Mouse (Mus musculus) ovary, postnatal 36 days (tissue): ENCODE measurements around the gene 2810004N23Rik.
A peak's percentile ranks its signal among the peaks of the same experiment; 100 is the strongest.

Experiments
- DNase-seq: peaks from one replicate; pipeline ENCODE4 v3.0.0; 2022; ENCODE audit warnings: low spot score, mixed read lengths

Gene 2810004N23Rik

GRCm38 (mm10) chr8:124823497-124823896, 39.4 kb downstream of the 2810004N23Rik start:
- DNase-seq = no peak

- DNase-seq = no peak
Measured at GRCm38 (mm10) chr8:124820125-124820524, 42.8 kb downstream of the 2810004N23Rik start.

DNA sequence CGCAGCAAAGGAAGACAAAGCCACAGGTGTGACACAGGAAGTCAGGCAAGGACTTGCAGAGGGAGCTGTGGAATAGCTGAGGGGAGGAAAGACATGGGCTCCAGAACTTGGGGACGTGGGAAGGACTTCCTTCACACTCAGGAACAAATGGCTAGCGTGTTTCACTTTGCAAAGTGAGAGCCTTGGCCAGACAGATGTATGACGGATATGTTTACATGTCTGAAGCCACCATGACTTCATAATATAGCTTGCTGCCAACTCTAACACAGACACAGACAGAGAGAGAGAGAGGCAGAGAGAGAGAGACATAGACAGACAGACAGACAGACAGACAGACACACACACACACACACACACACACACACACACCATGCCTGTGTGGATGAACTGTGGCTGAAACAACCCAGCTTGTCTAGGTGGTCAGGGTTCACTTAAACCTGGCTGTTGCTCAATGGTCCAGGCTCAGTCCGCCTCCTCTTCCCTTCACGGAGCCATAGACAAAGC, 43.3 kb downstream of the 2810004N23Rik start:
- DNase-seq = no peak

DNA sequence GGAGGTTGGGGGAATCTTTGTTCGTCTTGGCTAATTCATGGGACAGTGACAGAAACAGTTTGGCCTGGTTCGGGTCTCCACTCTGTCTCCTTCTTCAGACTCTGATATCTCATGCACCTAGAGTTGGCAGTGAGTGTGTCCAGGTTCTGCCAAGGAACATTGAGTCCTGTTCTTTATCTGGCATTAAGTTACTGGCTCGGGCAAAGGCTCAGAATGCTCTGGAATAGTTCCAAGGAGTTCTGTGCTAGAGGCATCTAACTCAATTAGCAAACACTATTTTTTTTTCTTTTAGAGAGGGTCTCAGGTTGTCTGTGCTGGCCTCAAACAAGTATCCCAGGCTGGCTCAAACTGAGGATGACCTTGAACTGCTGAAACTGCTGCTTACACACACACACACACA, 45.6 kb downstream of the 2810004N23Rik start:
- DNase-seq = no peak

- DNase-seq = no peak
Measured at GRCm38 (mm10) chr8:124816866-124817265, 46.1 kb downstream of the 2810004N23Rik start.

- no peak for DNase-seq
Measured at GRCm38 (mm10) chr8:124815870-124816269, 47.0 kb downstream of the 2810004N23Rik start.

GRCm38 (mm10) chr8:124813326-124813725, 49.6 kb downstream of the 2810004N23Rik start:
- no peak for DNase-seq

GRCm38 (mm10) chr8:124810689-124811394, 52.1 kb downstream of the 2810004N23Rik start:
- DNase-seq = no peak

DNA sequence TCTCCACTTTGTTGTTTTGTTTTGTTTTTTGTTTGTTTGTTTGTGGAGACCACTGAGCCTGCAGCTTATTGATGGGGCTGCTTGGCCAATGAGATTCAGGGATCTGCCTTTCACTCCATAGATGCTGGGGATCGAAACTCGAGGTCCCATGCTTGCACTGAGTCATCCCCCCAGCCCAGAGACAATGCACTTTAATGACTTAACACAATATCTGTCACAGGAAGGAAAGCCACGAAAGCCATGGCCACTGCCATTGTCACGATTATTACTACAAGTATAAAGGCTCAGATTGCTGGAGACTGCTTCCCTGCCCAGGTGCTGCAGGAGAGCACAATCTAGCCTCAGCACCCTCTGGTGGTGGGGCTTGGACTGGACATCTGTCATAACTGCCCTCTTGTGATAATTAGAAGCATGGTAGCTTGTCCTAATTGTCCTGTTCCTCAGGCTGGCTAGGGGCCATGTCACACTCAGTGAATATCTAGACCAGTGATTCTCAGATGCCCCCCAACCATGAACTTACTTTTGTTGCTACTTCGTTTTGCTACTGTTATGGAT, 52.8 kb downstream of the 2810004N23Rik start:
- DNase-seq = no peak

DNA sequence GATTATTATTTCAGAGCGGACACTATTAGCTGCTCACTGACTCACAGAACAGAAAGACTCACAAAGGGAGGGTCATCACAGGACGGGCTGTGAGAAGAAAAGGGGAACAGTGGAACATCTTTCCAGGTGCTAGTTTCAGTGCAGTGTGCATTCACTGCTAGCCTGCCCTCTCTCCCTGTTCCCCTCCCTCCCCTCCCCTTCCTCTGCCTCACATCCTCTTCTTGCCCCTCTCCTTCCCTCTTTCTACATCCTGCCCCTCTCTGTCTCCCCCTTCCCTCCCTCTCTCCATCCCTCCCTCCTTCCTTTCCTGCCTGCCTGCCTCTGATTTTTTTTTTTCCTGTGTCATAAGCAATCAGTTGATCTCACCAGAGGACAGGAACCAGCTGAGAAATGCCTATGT, 53.5 kb downstream of the 2810004N23Rik start:
- no peak for DNase-seq

DNA sequence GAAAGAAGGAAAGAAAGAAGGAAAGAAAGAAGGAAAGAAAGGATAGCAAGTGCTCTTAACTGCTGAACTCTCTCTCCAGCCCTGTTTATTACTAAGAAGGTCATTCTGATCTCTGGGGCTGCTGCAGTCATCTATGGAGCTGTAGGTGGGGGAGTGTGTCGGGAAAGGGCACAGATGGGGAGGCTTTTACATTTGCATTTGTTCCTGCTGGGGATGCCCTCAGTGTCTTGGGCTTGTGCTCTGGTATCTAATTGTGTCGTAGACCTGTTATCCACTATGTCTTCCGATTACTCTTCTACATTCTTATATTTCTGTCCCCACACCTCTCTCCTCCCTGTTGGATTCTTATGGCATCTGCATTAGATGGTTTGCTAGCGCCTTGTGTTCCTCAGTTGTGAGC, 56.9 kb downstream of the 2810004N23Rik start:
- DNase-seq = no peak

DNA sequence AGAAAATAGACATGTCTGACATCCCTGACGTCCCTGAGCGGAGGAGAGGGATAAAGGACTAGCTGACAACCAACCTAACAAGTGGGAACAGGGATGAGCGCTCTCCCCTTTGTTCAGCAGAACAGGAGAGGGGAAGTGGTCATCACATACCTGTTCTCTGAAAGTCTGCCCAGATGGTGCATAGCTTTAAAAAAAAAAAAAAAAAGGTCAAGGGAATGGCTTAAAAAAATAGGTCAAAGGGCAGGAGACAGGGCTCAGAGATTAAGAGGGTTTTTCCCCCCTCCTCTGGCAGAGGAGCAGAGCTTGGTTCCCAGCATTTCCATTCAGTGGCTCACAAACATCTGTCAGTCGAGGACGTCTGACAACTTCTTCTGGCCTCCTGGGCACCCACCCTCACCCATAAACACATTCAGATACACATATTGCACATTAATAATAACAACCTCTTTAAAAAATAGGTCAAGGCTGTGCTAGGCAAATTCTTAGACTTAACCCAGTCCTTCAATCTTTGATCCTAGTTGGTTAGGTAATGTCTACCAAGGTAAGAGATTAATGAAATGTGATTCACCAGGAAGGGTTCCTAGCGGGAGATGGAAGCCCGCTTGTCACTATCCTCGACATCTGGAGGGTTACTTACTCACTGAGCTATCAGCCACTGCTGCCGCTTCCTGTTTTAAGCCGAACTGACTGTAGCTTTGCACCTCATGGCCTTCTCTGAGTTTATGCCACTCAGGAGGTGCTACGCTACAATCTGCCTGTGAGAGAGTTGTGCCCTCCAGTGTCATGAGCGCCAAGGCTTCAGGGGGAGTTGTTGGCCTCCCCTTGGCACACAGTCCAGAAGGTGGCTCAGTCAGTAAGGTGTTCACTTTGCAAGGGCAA, 58.9 kb downstream of the 2810004N23Rik start:
- no peak for DNase-seq

GRCm38 (mm10) chr8:124800542-124800941, 62.4 kb downstream of the 2810004N23Rik start:
- no peak for DNase-seq

DNA sequence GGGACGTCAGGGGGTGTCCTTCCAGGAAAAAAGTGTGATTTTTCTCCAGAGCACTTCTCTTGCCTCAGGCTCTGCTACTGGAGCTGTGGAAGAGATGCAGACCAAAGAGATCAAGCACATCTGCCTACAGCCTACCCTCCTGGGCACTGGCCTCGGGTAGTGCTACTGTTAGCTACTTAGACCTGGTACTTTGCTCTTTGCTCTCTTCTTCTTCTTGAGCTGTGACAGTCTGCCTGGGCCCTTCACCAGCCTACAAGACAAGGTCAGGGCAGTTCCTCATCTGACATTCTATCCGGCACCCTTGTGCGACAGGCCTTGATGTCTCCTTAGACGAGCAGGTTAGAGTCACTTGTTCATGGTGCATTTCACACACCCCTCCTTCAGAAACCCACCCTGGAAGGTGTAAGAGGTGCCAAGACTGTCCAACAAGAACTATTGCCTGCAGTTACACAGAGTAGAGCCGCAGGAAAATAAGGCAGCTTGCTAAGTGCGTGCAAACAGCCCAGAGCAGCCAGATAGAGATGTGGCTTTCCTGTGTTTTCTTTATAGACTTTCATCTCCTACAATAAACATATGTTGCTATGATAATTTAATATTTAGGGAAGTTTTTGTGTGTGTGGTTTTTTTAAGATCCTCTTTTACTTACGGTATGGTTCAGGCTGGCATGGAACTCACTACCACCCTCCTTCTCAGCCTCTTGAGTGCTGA, 67.0 kb downstream of the 2810004N23Rik start:
- no peak for DNase-seq

DNA sequence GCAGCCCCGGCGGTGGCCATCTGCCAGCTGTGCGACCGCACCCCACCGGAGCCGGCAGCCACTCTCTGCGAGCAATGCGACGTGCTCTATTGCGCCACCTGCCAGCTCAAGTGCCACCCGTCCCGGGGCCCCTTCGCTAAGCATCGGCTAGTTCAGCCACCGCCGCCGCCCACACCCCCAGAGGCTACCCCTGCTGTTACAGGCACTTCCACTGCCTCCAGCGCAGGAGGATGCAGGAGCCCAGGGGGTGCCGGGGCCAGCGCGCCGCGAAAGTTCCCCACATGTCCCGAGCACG, 68.5 kb downstream of the 2810004N23Rik start:
- DNase-seq = peak; percentile 49

GRCm38 (mm10) chr8:124793661-124794485, 69.0 kb downstream of the 2810004N23Rik start:
- DNase-seq = peak; percentile 11

DNA sequence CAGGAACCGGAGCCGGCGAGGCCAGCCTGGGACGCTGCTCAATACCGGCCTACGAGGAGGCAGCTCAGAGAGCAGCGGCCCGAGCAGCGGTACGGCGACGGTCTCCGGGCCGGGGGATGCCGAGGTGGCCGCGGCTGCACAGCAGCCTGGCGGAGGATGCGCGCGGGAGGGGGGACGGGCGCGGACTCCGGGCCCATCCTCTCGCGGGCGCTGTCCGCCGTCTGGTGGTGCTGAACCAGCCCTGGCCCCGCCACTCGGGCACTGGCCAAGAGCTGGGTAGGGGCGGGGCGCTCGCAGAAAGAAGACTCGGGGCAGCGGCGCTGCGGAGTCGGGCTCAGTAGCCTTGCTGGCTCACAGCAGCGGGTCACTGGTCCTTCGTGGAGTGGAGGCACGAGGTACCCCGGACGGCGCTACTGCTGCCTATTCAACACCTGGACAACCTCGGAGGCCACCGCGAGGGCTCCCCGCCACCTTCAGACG, 69.7 kb downstream of the 2810004N23Rik start:
- peak; percentile 95 for DNase-seq

- DNase-seq = peak; percentile 48
Measured at GRCm38 (mm10) chr8:124792708-124793107, 70.2 kb downstream of the 2810004N23Rik start, which contains the start of gene Trim67. Gene Trim67 (plus strand): TSS chr8:124793092.

GRCm38 (mm10) chr8:124792186-124792585, 70.7 kb downstream of the 2810004N23Rik start:
- peak; percentile 9 for DNase-seq

DNA sequence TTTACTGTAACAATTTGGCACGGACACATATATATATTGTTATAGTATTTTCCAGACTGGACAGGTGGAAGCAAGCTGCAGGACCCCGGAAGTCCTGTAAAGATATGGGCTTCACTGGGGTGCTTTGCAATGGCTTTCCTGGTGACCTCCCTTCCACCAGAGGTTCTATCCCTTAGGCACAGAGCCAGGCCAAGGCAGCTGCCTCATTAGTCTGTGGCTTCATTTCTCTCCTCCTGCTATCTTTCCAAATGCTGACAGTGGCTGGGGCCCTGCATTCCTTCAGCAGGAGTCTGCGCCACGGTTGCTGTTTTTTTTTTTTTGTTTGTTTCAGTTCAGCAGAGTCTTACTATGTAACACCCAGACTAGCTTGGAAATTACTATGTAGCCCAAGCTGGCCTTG, 71.2 kb downstream of the 2810004N23Rik start:
- DNase-seq = no peak

DNA sequence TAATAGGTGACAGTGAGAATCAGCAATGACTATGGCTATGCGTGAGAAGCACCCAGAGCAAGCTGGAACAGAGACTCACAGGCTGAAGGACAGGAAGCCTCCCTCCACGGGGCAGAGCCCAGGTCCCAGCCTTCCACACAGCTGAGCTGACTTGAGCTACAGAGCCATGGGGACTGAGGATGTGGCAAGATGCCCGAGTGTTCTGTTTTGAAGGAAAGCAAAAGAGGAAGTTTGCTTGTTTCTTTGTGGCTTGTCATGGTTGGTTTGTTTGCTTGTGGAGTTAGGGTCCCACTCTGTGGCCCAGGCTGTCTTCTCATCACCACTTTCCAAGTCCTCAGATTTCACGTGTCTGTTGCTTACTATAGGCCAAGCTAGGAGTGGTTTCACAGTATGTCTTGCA, 72.2 kb downstream of the 2810004N23Rik start:
- no peak for DNase-seq
